Mouse (Mus musculus): ENCODE measurements around the gene Gal3st1. TPM values are rescaled to one million over a fixed set of nuclear protein-coding genes. Genes with fewer than 3 reads are reported as not detected.

Gal3st1 gene
- total RNA-seq, 2 experiments from 2014 or later = 4.6 to 5.4 TPM

GRCm38 (mm10) chr11:4031126-4031941, 47.9 kb downstream of the Gal3st1 start, which contains the start of gene Sec14l4:
TSS of gene Sec14l4 (plus strand) at chr11:4031462.
- no peak for DNase-seq

GRCm38 (mm10) chr11:4031961-4032360, 48.5 kb downstream of the Gal3st1 start:
- intact Hi-C loops (cut with DNase I) = no loop called here
- no peak for DNase-seq

More at GRCm38 (mm10) chr11:4031126-4031941, 47.9 kb downstream of the Gal3st1 start, which contains the start of gene Sec14l4:
- intact Hi-C loops (cut with DNase I) = no loop called here

GRCm38 (mm10) chr11:4033471-4033870, 50.0 kb downstream of the Gal3st1 start:
- intact Hi-C loops (cut with DNase I) = no loop called here
- DNase-seq = no peak

- intact Hi-C loops (cut with DNase I) = no loop called here
- DNase-seq = no peak
Measured at GRCm38 (mm10) chr11:4034169-4034568, 50.7 kb downstream of the Gal3st1 start.

GRCm38 (mm10) chr11:4035116-4035892, 51.9 kb downstream of the Gal3st1 start:
- intact Hi-C loops (cut with DNase I) = no loop called here
- DNase-seq = no peak

- DNase-seq = no peak
- intact Hi-C loops (cut with DNase I) = no loop called here
Measured at GRCm38 (mm10) chr11:4035916-4036315, 52.5 kb downstream of the Gal3st1 start.

GRCm38 (mm10) chr11:4036365-4037084, 53.1 kb downstream of the Gal3st1 start:
- intact Hi-C loops (cut with DNase I) = no loop called here
- DNase-seq = no peak

- intact Hi-C loops (cut with DNase I) = no loop called here
Measured at GRCm38 (mm10) chr11:4039951-4040350, 56.5 kb downstream of the Gal3st1 start.

GRCm38 (mm10) chr11:4041123-4041625, 57.7 kb downstream of the Gal3st1 start:
- intact Hi-C loops (cut with DNase I) = no loop called here
- DNase-seq = no peak

More at GRCm38 (mm10) chr11:4039951-4040350, 56.5 kb downstream of the Gal3st1 start:
- DNase-seq = no peak

GRCm38 (mm10) chr11:4043081-4043480, 59.6 kb downstream of the Gal3st1 start:
- intact Hi-C loops (cut with DNase I) = no loop called here
- DNase-seq = no peak

GRCm38 (mm10) chr11:4046526-4046925, 63.1 kb downstream of the Gal3st1 start:
- intact Hi-C loops (cut with DNase I) = no loop called here

GRCm38 (mm10) chr11:4047766-4048165, 64.3 kb downstream of the Gal3st1 start:
- no peak for DNase-seq
- intact Hi-C loops (cut with DNase I) = no loop called here

More at GRCm38 (mm10) chr11:4046526-4046925, 63.1 kb downstream of the Gal3st1 start:
- DNase-seq = peak; percentile 16

- no peak for DNase-seq
- intact Hi-C loops (cut with DNase I) = no loop called here
Measured at GRCm38 (mm10) chr11:4048438-4048837, 65.0 kb downstream of the Gal3st1 start.

Other genes with a start within 250 kb of the Gal3st1 start
- gene Osbp2, start 119.7 kb upstream of the Gal3st1 start, total RNA-seq (2021) = 10 to 100 TPM; 61.6 to 62.1 TPM
- gene 4921536K21Rik, start 88.5 kb upstream of the Gal3st1 start, total RNA-seq (2021) = 1 to 10 TPM in 1 of 2 experiments, under 1 TPM in 1; 0.93 to 1.3 TPM
- 10 to 100 TPM; 28.8 to 29.1 TPM for gene Dusp18, start 88.4 kb upstream of the Gal3st1 start, total RNA-seq (2021)
- gene Slc35e4, start 69.0 kb upstream of the Gal3st1 start, total RNA-seq (2021) = 10 to 100 TPM; 19.8 to 20.9 TPM
- gene Tcn2, start 51.5 kb upstream of the Gal3st1 start, total RNA-seq (2021) = 10 to 100 TPM; 10.1 to 10.9 TPM
- gene Pes1, start 19.7 kb upstream of the Gal3st1 start, total RNA-seq (2021) = 10 to 100 TPM; 55.8 to 56.3 TPM
- gene 4930556J24Rik, start 6.9 kb upstream of the Gal3st1 start, total RNA-seq (2021) = not detected
- gene Sec14l4, start 47.8 kb downstream of the Gal3st1 start, total RNA-seq (2021) = not detected
- gene Sec14l3, start 81.2 kb downstream of the Gal3st1 start, total RNA-seq (2021) = 1 to 10 TPM; 2.3 to 4.5 TPM
- gene Mtfp1, start 111.8 kb downstream of the Gal3st1 start, total RNA-seq (2021) = 10 to 100 TPM; 15.3 to 16.3 TPM
- 1 to 10 TPM; 6.8 to 8.3 TPM for gene Sec14l2, start 139.8 kb downstream of the Gal3st1 start, total RNA-seq (2021)
- gene Rnf215, start 151.6 kb downstream of the Gal3st1 start, total RNA-seq (2021) = 10 to 100 TPM; 57.0 to 58.6 TPM
- 10 to 100 TPM; 12.1 to 13.5 TPM for gene Ccdc157, start 176.7 kb downstream of the Gal3st1 start, total RNA-seq (2021)
- gene Sf3a1, start 176.7 kb downstream of the Gal3st1 start, total RNA-seq (2021) = 10 to 100 TPM; 75.5 to 93.4 TPM
- 10 to 100 TPM; 25.7 to 26.8 TPM for gene Tbc1d10a, start 203.2 kb downstream of the Gal3st1 start, total RNA-seq (2021)
- gene Castor1, start 234.6 kb downstream of the Gal3st1 start, total RNA-seq (2021) = 1 to 10 TPM; 1.8 to 1.9 TPM

Measured in left cerebral cortex, postnatal 4 days (tissue).